Mouse (Mus musculus) olfactory bulb, adult 2 months (tissue): ENCODE measurements around the gene Abraxas2. TPM values are rescaled to one million over a fixed set of nuclear protein-coding genes. Genes with fewer than 3 reads are reported as not detected.

Source experiments
- H3K27ac ChIP-seq: fragments of 200-500 bp; 2 replicates; pipeline ENCODE4 v1.5.1; 2012; ENCODE audit warnings: low read depth, low read length; ENCODE audit not compliant: insufficient read depth
- H3K4me1 ChIP-seq: fragments of 200-500 bp; 2 replicates; pipeline ENCODE4 v1.6.1; 2012; ENCODE audit warnings: low read length; ENCODE audit not compliant: control insufficient read depth, insufficient read depth
- H3K4me3 ChIP-seq: fragments of 200-500 bp; 2 replicates; pipeline ENCODE4 v1.5.1; 2012; ENCODE audit warnings: mild to moderate bottlenecking, low read depth, low read length, moderate library complexity; ENCODE audit not compliant: insufficient read depth
- CTCF ChIP-seq: fragments of 200-500 bp; IDR thresholded peaks from 2 replicates; pipeline ENCODE4 v1.5.1; 2012; ENCODE audit warnings: low read depth, mild to moderate bottlenecking, low read length, moderate library complexity; ENCODE audit not compliant: insufficient read depth
- POLR2A ChIP-seq: fragments of 200-500 bp; IDR thresholded peaks from 2 replicates; pipeline ENCODE4 v1.6.1; 2012; ENCODE audit warnings: mild to moderate bottlenecking, low read depth, low read length, moderate library complexity; ENCODE audit not compliant: insufficient read depth
- WGBS: fragments of 180-500 bp; shearing (Covaris S2); methylation state at CpG from one replicate; pipeline ENCODE4 v1.1.7; 2018; 5-methylcytosine and 5-hydroxymethylcytosine counted together
- polyA plus RNA-seq: library from polyadenylated mRNA; stranded (reverse); fragments of >200 nt; gene quantifications from 2 replicates; pipeline ENCODE4 v1.2.4, GENCODE M21; 2012; ENCODE audit warnings: low replicate concordance; ENCODE audit not compliant: missing spikeins, insufficient read depth, insufficient read length

The Abraxas2 gene
- polyA plus RNA-seq, 1 experiment = not detected

GRCm38 (mm10) chr7:132875391-132876086 is 16.5 kb downstream of the Abraxas2 start:
- no peak overlapping the region for H3K4me3 ChIP-seq
- TF ChIP-seq POLR2A (no peak), CTCF (no peak)
- WGBS = 84% methylated on average over 2 of the region's 2 CpGs
- H3K27ac ChIP-seq = no peak overlapping the region
- no peaks in the 10 kb centered on the region for H3K4me1 ChIP-seq

- 97% methylated on average over 1 of the region's 1 CpGs for WGBS
- Histone ChIP-seq H3K4me3 (no peak overlapping the region), H3K4me1 (no peaks in the 10 kb centered on the region), H3K27ac (no peak overlapping the region)
- TF ChIP-seq CTCF (no peak), POLR2A (no peak)
These were observed 21.3 kb downstream of the Abraxas2 start for GRCm38 (mm10) chr7:132880276-132880675.

DNA sequence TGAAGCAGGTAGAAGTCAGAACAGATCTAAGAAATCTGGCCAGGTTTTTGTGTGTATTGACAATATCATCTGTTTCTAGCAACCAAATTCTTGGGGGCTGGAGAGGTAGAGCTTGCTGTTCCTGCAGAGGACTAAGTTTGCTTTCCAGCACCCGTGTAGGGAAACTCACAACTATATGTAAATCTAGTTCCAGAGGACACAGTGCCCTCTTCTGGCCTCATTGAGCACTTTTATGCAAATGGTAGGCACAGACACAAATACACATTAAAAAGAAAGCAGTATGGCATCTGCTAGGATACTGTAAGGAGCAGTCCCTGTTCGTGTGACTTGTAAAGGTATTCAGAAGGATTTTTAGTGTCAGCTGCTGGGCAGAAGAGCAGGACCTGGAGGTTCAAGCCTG is 23.3 kb downstream of the Abraxas2 start:
- 67% methylated on average over 2 of the region's 2 CpGs for WGBS
- Histone ChIP-seq H3K27ac (no peak overlapping the region), H3K4me3 (no peak overlapping the region), H3K4me1 (no peaks in the 10 kb centered on the region)
- no peak for TF ChIP-seq POLR2A
- TF ChIP-seq CTCF = no peak

DNA sequence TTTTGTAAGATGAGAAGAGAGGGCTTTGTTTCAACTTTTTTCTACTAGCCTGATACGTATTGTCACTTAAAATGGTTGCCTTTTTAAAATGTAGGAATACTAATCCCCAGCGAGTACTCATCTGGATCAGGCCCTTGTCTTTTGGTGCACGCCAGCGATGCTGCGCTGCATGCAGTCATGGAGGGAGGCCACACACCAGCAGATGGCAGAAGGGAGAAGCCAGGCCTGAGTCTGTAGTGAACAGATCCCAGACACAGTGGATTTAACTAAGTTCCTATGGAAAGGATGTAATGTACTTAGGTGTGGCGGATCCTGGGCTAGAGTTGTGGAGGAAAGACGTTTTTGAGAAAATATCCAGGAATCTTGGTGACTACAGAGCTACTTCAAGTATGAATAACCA is 25.0 kb downstream of the Abraxas2 start:
- no peaks in the 10 kb centered on the region for H3K4me1 ChIP-seq
- no peak overlapping the region for H3K4me3 ChIP-seq
- no peak for TF ChIP-seq POLR2A
- no peak for TF ChIP-seq CTCF
- 83% methylated on average over 7 of the region's 7 CpGs for WGBS
- H3K27ac ChIP-seq = no peak overlapping the region

GRCm38 (mm10) chr7:132887019-132887804 is 28.2 kb downstream of the Abraxas2 start:
- 69% methylated on average over 7 of the region's 7 CpGs for WGBS
- no peak for TF ChIP-seq POLR2A
- TF ChIP-seq CTCF = no peak
- Histone ChIP-seq H3K4me3 (no peak overlapping the region), H3K27ac (no peak overlapping the region), H3K4me1 (no peaks in the 10 kb centered on the region)

GRCm38 (mm10) chr7:132888052-132888451 is 29.0 kb downstream of the Abraxas2 start:
- Histone ChIP-seq H3K4me1 (no peaks in the 10 kb centered on the region), H3K4me3 (no peak overlapping the region), H3K27ac (no peak overlapping the region)
- 68% methylated on average over 3 of the region's 3 CpGs for WGBS
- no peak for TF ChIP-seq CTCF

GRCm38 (mm10) chr7:132888518-132889249 is 29.7 kb downstream of the Abraxas2 start:
- TF ChIP-seq POLR2A (no peak), CTCF (no peak)
- no peaks in the 10 kb centered on the region for H3K4me1 ChIP-seq
- no peak overlapping the region for H3K4me3 ChIP-seq
- H3K27ac ChIP-seq = no peak overlapping the region
- WGBS = 71% methylated on average over 4 of the region's 4 CpGs

DNA sequence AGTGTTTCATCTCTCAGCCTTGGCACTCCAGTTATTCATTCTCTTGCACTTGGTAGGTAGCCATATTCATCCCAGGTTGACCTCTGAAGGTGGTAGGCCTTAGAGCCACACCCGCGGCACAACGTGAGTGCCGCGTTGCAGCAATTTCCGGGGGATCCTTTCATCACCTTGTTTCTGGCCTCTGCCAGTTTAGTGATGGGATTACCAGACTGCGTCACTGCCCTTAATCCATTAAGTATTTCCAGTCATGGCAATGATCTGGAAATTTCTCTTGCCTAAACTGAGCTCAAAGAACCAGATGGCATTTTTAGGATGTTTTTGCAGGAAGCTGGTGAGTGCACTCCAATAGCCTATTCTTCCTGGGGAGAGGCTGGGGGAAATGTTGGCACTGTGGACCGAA is 30.7 kb downstream of the Abraxas2 start:
- no peak for TF ChIP-seq CTCF
- no peak for TF ChIP-seq POLR2A
- Histone ChIP-seq H3K4me1 (no peaks in the 10 kb centered on the region), H3K4me3 (no peak overlapping the region), H3K27ac (no peak overlapping the region)
- 94% methylated on average over 8 of the region's 8 CpGs for WGBS

- TF ChIP-seq CTCF (no peak), POLR2A (no peak)
- no peaks in the 10 kb centered on the region for H3K4me1 ChIP-seq
- no peak overlapping the region for H3K4me3 ChIP-seq
- H3K27ac ChIP-seq = no peak overlapping the region
- WGBS = 87% methylated on average over 5 of the region's 5 CpGs
These were observed 31.2 kb downstream of the Abraxas2 start for GRCm38 (mm10) chr7:132890201-132890600.
